Mouse (Mus musculus): Measurements from ENCODE around the gene Cdc42se2.

GRCm38 (mm10) chr11:54786858-54787487 lies 502 bp downstream of the Cdc42se2 start:
- TF ChIP-seq CTCF (IDR thresholded peaks at IDR 0.05) (no peak; the same call in 1 of the 2 replicates), EP300 (IDR thresholded peaks at IDR 0.05) (no peak)
